Mouse (Mus musculus) heart, adult 2 months (tissue): ENCODE results near the gene Rbms1.

ENCODE experiments used
- CTCF ChIP-seq: fragments of 200-600 bp; IDR thresholded peaks from 2 replicates; pipeline ENCODE4 v1.8.1; 2022; ENCODE audit warnings: antibody characterized with exemption, mild to moderate bottlenecking, moderate library complexity
- EP300 ChIP-seq: fragments of 200-500 bp; IDR thresholded peaks from 2 replicates; pipeline ENCODE4 v1.6.1; 2011; ENCODE audit warnings: low read depth, low read length, control low read depth; ENCODE audit not compliant: insufficient read depth
- POLR2A ChIP-seq: fragments of 200-500 bp; IDR thresholded peaks from 2 replicates; pipeline ENCODE4 v1.6.1; 2011; ENCODE audit warnings: mild to moderate bottlenecking, low read depth, low read length, control low read depth; ENCODE audit not compliant: insufficient read depth

- TF ChIP-seq CTCF (no peak), EP300 (no peak), POLR2A (no peak)
Observed at GRCm38 (mm10) chr2:60871001-60871400, 92.0 kb downstream of the Rbms1 start.
